Mouse (Mus musculus) lung, postnatal 36 days (tissue): ENCODE data around the gene Eef2k.
"Not testable (repeated sequence)": the region's sequence is repeated elsewhere in the genome, so short reads cannot be mapped to it uniquely, and the experiment has no call there.

Source experiments
- DNase-seq: peaks from one replicate; pipeline ENCODE4 v3.0.0; 2022; ENCODE audit warnings: mixed read lengths

The Eef2k gene

DNA sequence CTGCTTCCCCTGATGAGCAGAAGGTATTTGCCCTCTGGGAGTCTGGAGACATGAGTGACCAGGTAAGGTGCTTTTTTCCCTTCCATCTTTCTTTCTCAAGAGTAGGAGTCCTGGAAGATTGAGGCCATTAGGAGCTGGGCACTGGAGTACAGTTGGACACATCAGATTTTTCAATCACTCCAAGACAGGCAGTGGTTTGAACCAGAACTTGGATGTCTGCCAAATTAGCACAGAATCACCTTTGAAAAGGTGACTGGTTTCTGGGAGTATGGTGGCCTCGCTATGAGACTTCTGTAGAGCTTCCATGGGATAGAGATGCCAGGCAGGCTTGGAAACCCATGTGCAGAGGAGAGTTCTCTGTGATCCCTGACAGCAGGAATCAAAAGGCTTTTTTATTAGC lies 99.9 kb downstream of the Eef2k start:
- no peak for DNase-seq

DNA sequence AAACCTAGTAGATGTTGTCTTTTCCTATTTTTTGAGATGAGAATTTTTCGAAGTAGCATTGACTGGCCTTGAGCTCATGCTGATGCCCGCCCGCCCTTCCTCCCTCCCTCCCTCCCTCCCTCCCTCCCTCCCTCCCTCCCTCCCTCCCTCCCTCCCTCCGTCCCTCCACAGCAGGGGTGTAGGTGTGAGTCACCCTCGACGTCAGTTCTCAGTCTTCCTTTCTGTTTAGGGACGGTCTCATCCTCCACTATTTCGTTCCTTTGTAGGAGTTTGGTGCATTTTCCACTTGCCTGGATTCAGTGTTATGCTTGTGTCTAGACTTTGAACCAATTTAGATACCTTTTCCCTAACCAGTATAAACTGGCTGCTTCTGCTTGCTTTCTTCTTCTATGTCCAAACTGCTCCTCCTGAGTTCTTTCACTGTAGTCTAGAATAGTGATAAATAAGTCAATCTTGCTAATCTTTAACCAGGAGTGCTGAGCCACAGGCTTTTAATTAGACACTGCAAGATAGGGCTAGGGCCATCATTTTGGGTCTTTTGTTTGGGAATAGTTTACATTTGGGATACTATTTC lies 101.4 kb downstream of the Eef2k start:
- DNase-seq = no peak

DNA sequence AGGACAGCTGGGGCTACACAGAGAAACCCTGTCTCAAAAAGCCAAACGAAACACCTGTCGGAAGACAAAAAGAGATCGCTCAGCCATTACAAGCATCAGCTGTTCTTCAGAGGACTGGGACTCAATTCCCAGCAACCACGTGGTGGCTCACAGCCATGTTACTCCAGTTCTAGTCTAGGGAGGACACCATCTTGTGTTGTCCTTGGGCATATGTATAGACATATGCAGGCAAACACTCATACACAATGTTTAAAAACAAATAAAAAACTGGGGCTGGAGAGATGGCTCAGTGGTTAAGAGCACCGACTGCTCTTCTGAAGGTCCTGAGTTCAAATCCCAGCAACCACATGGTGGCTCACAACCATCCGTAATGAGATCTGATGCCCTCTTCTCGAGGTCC lies 111.0 kb downstream of the Eef2k start:
- DNase-seq = not testable (repeated sequence)
